Mouse (Mus musculus): ENCODE measurements around the gene Adprh.
"Not testable (repeated sequence)": the region's sequence is repeated elsewhere in the genome, so short reads cannot be mapped to it uniquely, and the experiment has no call there.

Adprh gene

GRCm38 (mm10) chr16:38466089-38466488, 13.6 kb upstream of the Adprh start:
- no peak for DNase-seq

- DNase-seq, result no peak
Measured at GRCm38 (mm10) chr16:38463305-38463704, 10.8 kb upstream of the Adprh start.

GRCm38 (mm10) chr16:38462161-38462560, 9.7 kb upstream of the Adprh start:
- no peak for DNase-seq

- DNase-seq, result no peak
Measured at GRCm38 (mm10) chr16:38461749-38462148, 9.2 kb upstream of the Adprh start.

GRCm38 (mm10) chr16:38459990-38460389, 7.5 kb upstream of the Adprh start:
- DNase-seq, result no peak

- DNase-seq, result no peak
Measured at GRCm38 (mm10) chr16:38458600-38459280, 6.2 kb upstream of the Adprh start.

GRCm38 (mm10) chr16:38456812-38457567, 4.5 kb upstream of the Adprh start:
- no peak for DNase-seq

GRCm38 (mm10) chr16:38455511-38456418, 3.3 kb upstream of the Adprh start, which contains the start of gene Cd80:
Gene Cd80 (plus strand): TSS chr16:38455561.
- no peak for DNase-seq

GRCm38 (mm10) chr16:38454533-38455254, 2.2 kb upstream of the Adprh start:
- DNase-seq, result no peak

- DNase-seq, result no peak
Measured at GRCm38 (mm10) chr16:38453952-38454351, 1.4 kb upstream of the Adprh start.

- DNase-seq, result no peak
Measured at GRCm38 (mm10) chr16:38453203-38453553, 675 bp upstream of the Adprh start.

GRCm38 (mm10) chr16:38451421-38452205, 890 bp downstream of the Adprh start:
- DNase-seq, result no peak

GRCm38 (mm10) chr16:38450707-38451106, 1.8 kb downstream of the Adprh start:
- no peak for DNase-seq

- no peak for DNase-seq
Measured at GRCm38 (mm10) chr16:38448458-38448857, 4.0 kb downstream of the Adprh start.

GRCm38 (mm10) chr16:38447366-38447765, 5.1 kb downstream of the Adprh start:
- DNase-seq, result no peak

- DNase-seq, result not testable (repeated sequence)
Measured at GRCm38 (mm10) chr16:38446141-38446540, 6.4 kb downstream of the Adprh start.

GRCm38 (mm10) chr16:38445576-38445975, 6.9 kb downstream of the Adprh start:
- no peak for DNase-seq

GRCm38 (mm10) chr16:38445046-38445445, 7.5 kb downstream of the Adprh start:
- no peak for DNase-seq

GRCm38 (mm10) chr16:38443721-38444464, 8.6 kb downstream of the Adprh start:
- DNase-seq, result no peak

- no peak for DNase-seq
Measured at GRCm38 (mm10) chr16:38442216-38442615, 10.3 kb downstream of the Adprh start.

- DNase-seq, result no peak
Measured at GRCm38 (mm10) chr16:38441611-38442010, 10.9 kb downstream of the Adprh start.

Measured in spleen, adult 18-20 months (tissue).